Mouse (Mus musculus): ENCODE measurements around the gene Slk. TPM values are rescaled to one million over a fixed set of nuclear protein-coding genes. Genes with fewer than 3 reads are reported as not detected.

The Slk gene
- total RNA-seq, 4 experiments from 2014 or later: 53.2 to 54.7 (median 54.1) TPM

- DNase-seq (ENCODE audit: low spot score in 2 of 2): no peak
These were observed 71.6 kb downstream of the Slk start for GRCm38 (mm10) chr19:47651160-47651480.

GRCm38 (mm10) chr19:47652255-47652654 is 72.8 kb downstream of the Slk start:
- DNase-seq (ENCODE audit: low spot score in 2 of 2): no peak

GRCm38 (mm10) chr19:47653173-47653572 is 73.7 kb downstream of the Slk start:
- DNase-seq (ENCODE audit: low spot score in 2 of 2): no peak

GRCm38 (mm10) chr19:47654896-47655295 is 75.4 kb downstream of the Slk start:
- DNase-seq (ENCODE audit: low spot score in 2 of 2): no peak

GRCm38 (mm10) chr19:47658914-47659535 is 79.5 kb downstream of the Slk start:
- no peak for DNase-seq (ENCODE audit: low spot score in 2 of 2)

GRCm38 (mm10) chr19:47659765-47660408 is 80.4 kb downstream of the Slk start:
- no peak for DNase-seq (ENCODE audit: low spot score in 2 of 2)

GRCm38 (mm10) chr19:47667601-47668000 is 88.1 kb downstream of the Slk start:
- no peak for DNase-seq (ENCODE audit: low spot score in 2 of 2)

GRCm38 (mm10) chr19:47668399-47668798 is 88.9 kb downstream of the Slk start:
- DNase-seq (ENCODE audit: low spot score in 2 of 2): no peak

GRCm38 (mm10) chr19:47674419-47674818 is 94.9 kb downstream of the Slk start:
- DNase-seq (ENCODE audit: low spot score in 2 of 2): peak in 1 of 2 experiments; percentile 29

- peak; percentile 22 to 76 for DNase-seq (ENCODE audit: low spot score in 2 of 2)
These were observed 99.2 kb downstream of the Slk start for GRCm38 (mm10) chr19:47678675-47679074.

GRCm38 (mm10) chr19:47689592-47689991 is 110.1 kb downstream of the Slk start:
- no peak for DNase-seq (ENCODE audit: low spot score in 2 of 2)

GRCm38 (mm10) chr19:47691994-47692393 is 112.5 kb downstream of the Slk start, which contains the start of gene Col17a1:
Col17a1 (minus strand) TSS chr19:47692094.
- no peak for DNase-seq (ENCODE audit: low spot score in 2 of 2)

Other genes starting within 250 kb of the Slk start
- 10 to 100 TPM; 29.9 to 33.2 (median 31.8) TPM for gene Sh3pxd2a, start 115.3 kb upstream of the Slk start, total RNA-seq (2022)
- gene Stn1, start 42.2 kb upstream of the Slk start, total RNA-seq (2022): 10 to 100 TPM; 22.5 to 29.1 (median 25.3) TPM
- under 1 TPM; 0.33 to 0.74 (median 0.47) TPM for gene Col17a1, start 112.4 kb downstream of the Slk start, total RNA-seq (2022)
- gene Sfr1, start 152.0 kb downstream of the Slk start, total RNA-seq (2022): 10 to 100 TPM; 88.3 to 92.5 (median 89.9) TPM

Data from left cerebral cortex, adult 8-10 months (tissue).